Mouse (Mus musculus) spleen, adult 18-20 months (tissue): ENCODE measurements around the gene Olfr872.
"Not testable (repeated sequence)": the region's sequence is repeated elsewhere in the genome, so short reads cannot be mapped to it uniquely, and the experiment has no call there.

Source experiments
- DNase-seq, 2 experiments: peaks; one replicate each; pipeline ENCODE4 v3.0.0; 2022; ENCODE audit warnings: mixed read lengths in 2 of 2

Olfr872 gene

GRCm38 (mm10) chr9:20236819-20237218 lies at the start of gene Olfr872:
Gene Olfr872 (plus strand): TSS chr9:20237119.
- no peak for DNase-seq

DNA sequence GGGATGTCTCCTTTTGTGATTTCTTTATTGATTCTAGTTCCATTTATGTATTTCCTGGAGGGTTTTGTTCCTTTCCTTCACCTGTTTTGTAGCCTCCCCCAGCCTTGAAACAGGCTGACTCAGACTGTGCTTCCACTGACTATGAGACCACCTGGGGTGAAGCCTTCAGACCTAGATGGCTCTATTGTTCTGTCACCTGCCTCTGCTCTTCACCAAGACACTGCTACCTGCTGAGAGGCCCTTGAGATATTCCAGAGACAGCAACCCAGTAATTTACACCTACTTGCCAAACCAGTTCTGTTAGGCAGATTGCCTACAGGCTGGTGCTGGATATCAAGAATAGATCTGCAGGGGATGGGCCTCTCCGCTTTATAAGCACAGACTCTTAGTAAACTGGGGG lies 34.8 kb upstream of the Olfr872 start:
- no peak for DNase-seq

GRCm38 (mm10) chr9:20203413-20203984 lies 33.4 kb upstream of the Olfr872 start:
- DNase-seq: not testable (repeated sequence)

DNA sequence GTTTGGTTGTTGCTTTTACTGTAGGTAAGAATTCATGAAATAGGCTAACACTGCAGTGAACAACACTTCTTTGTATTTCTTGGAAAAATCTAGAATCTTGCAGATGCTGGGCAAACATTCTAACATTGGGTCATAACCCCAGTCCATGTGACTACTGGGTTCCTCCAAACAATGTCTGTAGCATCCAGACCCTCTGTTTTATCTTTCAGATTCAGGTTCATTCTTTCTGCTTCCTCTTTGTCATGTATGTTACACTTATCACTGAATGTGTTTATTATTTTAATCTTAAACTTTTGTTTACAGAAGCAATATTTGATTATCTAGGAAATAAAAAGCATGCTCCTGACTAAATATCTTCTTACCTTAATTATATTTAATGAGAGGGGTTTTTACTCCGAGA lies 26.1 kb upstream of the Olfr872 start:
- DNase-seq: no peak

DNA sequence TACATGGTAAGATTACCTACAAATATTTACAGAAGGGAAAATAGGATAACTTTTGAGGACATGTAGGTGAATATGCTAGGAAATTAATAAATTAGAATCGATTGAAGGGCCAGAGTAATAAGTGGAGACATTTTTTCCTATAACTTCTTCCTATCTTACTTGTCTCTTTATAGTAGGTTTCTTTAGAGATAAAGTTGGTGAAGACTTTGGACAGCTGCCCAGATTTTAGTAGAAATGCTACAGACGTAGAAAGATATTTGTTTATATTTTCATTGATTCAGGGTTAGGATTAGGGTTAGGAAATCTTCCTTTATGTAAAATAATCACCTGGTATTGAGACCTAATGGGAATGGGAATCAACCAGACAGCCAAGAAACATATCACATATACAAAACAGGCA lies 25.4 kb upstream of the Olfr872 start:
- DNase-seq: no peak

- DNase-seq: no peak
Observed at GRCm38 (mm10) chr9:20211907-20212306, 25.0 kb upstream of the Olfr872 start, which contains the start of gene Olfr871. Gene Olfr871 (plus strand): TSS chr9:20212207.

DNA sequence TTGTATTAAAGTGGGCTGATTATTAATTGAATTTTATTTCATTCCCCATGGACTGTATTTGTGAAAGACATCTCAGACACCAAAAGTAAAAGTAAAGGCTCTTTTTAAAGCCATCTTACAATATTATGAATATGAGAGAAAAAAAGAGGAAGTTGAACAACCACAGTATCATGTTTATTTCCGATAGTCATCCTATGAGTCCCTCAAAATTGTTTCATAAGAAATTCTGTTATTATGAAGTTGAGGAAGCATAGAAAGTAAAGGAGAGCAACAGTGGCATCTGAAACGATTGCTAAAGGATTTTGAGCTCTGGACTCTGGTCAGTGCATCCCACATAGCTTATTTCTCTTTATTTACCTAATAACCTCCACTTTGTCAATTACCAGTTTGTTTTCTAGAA lies 459 bp downstream of the Olfr872 start:
- DNase-seq: no peak

DNA sequence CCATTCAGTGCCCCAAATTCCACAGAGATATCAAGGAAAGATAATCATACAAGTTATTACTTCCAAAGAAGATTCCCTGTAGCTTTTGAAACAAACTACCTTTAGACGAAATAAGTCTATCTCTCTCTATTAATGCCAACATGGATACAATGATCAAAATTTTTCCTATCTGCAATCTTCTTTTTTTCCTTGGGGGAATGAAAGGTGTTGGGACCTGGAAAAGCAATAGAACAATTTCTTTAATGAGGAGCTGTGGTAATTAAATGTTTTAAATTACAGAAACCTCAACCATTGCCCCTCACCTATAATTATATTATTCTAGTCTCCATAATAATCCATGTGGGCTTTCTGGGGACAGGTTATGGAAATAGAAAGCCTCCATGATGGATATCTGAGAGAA lies 45.1 kb downstream of the Olfr872 start, which contains the start of gene Olfr39:
Gene Olfr39, plus strand, starts transcription at position 301 of the 400 bp plus-strand sequence.
- no peak for DNase-seq

DNA sequence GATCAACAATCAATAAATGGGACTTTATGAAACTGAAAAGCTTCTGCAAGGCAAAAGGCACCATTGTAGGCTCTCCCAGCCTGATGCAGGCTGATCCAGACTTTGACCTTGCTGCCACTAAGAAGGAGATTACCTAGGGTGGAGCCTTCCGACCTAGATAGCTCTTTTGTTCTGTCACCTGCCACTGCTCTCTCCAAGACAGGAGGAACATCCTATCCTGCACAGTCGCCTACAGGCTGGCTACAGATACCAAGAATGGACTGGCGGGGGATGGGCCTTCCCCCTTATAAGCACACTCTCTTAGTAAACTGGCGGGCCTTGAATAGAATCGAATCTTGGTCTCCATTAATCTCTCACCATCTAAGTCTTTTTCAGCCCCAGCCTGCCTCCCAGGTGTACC lies 58.6 kb downstream of the Olfr872 start:
- not testable (repeated sequence) for DNase-seq

- DNase-seq: no peak
Observed at GRCm38 (mm10) chr9:20298232-20298631, 61.3 kb downstream of the Olfr872 start, which contains the start of gene Olfr873. Gene Olfr873 (plus strand): TSS chr9:20298532.
